Mouse (Mus musculus): Measurements from ENCODE around the gene BC055324. TPM values are rescaled to one million over a fixed set of nuclear protein-coding genes. Genes with fewer than 3 reads are reported as not detected.

The BC055324 gene
- total RNA-seq, 2 experiments from 2014 or later: 0.70 to 2.0 TPM

Other genes starting within 250 kb of the BC055324 start
- 100 to 1,000 TPM; 183 to 193 TPM for gene Kifap3, start 215.2 kb downstream of the BC055324 start, total RNA-seq (2021)
- gene Scyl3, start 65.7 kb downstream of the BC055324 start, total RNA-seq (2021): 10 to 100 TPM; 18.3 to 23.5 TPM
- gene Mettl18, start 93 bp upstream of the BC055324 start, total RNA-seq (2021): 1 to 10 TPM; 5.9 to 6.2 TPM
- gene Sele, start 53.4 kb upstream of the BC055324 start, total RNA-seq (2021): not detected
- not detected for gene Sell, start 67.2 kb upstream of the BC055324 start, total RNA-seq (2021)
- gene Selp, start 120.5 kb upstream of the BC055324 start, total RNA-seq (2021): not detected
- gene F5, start 157.0 kb upstream of the BC055324 start, total RNA-seq (2021): under 1 TPM; 0.57 to 0.68 TPM